Mouse (Mus musculus): Measurements from ENCODE around the gene Trio.

Gene Trio

GRCm38 (mm10) chr15:28037651-28038050 is 12.0 kb upstream of the Trio start:
- DNase-seq (ENCODE audit: low spot score), result no peak

GRCm38 (mm10) chr15:28035601-28036000 is 10.0 kb upstream of the Trio start:
- DNase-seq (ENCODE audit: low spot score), result no peak

DNA sequence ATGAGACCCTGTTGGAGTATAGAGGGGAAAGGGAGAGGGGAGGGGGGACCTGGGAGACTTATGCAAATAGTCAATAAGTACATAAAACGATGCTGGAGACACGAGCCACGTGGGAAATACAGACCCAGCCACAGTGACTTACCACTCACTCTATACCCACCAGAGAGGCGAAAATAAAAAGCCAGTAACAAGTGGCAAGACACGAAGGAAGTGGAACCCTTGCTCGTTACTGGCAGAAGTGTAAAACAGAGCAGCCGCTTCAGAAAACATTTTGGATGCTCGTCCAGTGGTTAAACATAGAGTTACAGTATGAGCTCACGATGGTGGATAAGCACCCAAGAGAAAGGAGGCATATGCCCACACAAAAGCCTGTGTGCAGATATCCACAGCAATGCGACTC is 9.0 kb upstream of the Trio start:
- DNase-seq (ENCODE audit: low spot score), result no peak

DNA sequence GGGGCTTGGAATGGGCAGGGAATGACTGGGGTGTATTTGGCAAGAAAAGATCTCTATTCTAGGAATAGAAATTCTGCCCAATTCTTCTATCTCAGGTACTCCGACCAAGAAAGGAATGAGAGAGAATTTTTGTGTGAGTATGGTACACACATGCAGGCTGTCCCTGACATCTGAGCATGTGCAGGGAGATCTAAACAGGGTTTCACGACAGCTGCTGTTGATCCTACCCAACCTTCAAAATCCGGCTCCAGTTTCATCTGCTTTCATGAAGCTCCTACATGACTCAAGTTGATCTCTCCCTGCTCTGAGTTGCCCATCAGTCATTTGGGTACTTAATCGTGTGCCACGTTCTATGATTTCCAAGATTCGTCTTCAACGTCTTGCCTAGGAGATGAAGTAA is 3.7 kb upstream of the Trio start:
- no peak for DNase-seq (ENCODE audit: low spot score)

DNA sequence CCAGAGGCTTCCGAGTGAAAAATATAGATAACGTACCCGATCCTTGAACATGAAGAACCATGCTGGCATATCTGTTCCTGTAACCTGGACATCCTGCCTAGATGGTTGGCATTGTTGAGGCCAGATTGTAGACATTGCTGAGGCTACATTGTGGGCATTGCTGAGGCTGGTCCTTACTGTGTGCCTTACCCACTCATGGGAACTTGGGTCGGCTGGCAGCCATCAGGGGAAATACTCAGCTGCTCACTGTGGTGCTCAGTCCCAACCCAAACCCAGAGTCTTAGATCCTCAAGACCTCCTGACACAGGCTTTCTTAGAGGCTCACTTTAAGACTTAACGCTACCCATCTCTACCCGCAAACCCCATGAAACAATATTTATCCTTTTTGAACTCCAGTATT is 2.9 kb upstream of the Trio start:
- DNase-seq (ENCODE audit: low spot score), result no peak

- DNase-seq (ENCODE audit: low spot score), result no peak
Observed at GRCm38 (mm10) chr15:28026167-28026481, 476 bp upstream of the Trio start.

GRCm38 (mm10) chr15:28024965-28025338 is 696 bp downstream of the Trio start:
- peak; percentile 10 for DNase-seq (ENCODE audit: low spot score)

DNA sequence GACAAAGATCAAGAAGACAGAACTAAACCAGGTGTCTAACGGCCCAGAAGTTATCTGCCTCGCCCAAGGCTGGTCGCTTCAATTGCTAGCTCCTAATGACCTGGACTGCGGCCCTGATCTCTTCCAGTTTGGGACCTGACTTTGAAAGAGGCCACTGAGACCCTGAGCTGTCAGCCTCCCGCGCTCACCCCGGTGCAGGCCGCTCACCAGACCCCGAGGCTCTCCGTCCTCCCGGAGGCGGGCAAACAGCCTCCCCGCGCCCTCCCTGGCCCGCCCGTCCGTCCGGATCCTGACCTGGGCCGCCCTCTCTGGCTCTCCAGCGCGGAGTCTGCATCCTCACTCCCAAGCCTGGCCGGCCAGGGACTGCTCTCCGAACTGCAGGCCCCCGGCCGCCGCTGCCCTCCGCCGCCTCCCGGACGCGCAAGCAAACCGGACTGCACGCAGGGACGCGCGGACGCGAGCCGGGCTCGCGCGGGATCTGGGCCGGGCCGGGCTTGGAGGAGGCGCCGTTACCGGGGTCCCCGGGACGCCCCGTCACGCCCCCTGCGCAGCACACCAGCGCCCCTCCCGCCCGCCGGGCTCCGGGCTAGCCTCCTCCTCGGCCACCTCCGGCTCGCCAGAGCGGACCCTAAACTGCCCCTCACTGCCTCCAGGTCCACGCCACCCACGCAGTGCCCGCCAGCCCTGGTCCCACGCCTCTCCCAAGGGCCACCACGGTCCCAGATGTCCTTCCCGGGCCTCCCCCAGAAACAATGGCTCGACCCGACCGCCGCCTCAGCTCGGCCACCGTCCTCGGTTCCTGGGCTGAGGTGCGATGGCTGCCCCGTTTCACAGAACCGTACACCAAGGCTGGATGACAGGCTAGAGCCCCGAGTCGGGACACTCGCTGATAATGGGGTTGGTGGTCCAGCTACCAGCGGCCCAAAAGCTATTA is 1.4 kb downstream of the Trio start:
- peak; percentile 64 for DNase-seq (ENCODE audit: low spot score)

GRCm38 (mm10) chr15:28021591-28022209 is 3.9 kb downstream of the Trio start:
- no peak for DNase-seq (ENCODE audit: low spot score)

DNA sequence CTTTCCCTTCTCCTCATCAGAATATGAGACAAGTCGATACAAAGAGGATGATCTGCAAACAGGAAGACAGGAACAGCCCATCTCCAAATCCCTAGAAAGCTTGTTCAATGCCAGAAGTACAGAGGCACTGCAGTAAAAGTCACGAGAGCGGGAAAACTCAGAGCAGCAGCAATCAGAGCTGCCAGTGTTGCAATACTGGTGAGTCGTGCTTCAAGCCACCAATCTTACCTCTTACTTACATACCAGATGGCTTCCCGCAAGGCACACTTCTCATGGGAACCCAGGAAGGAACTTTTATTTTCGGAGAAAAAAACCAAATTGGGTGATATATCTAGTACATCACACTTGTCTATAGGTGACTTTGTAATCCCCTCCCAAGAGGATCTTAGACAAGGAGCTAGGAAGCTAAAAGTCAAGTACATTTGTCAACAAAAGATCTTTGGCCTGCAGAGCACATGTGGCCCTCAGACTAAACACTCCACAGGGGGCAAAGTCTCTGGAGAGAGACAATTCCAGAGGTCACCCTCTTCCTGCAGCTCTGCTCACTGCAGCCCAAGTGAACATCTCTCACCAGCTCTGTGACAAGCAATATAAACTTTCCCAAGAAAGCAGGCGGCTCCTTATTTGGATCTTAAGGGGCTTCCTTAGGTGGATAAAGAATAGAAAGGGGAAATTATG is 6.1 kb downstream of the Trio start:
- no peak for DNase-seq (ENCODE audit: low spot score)

GRCm38 (mm10) chr15:28007516-28007915 is 18.1 kb downstream of the Trio start:
- no peak for DNase-seq (ENCODE audit: low spot score)

DNA sequence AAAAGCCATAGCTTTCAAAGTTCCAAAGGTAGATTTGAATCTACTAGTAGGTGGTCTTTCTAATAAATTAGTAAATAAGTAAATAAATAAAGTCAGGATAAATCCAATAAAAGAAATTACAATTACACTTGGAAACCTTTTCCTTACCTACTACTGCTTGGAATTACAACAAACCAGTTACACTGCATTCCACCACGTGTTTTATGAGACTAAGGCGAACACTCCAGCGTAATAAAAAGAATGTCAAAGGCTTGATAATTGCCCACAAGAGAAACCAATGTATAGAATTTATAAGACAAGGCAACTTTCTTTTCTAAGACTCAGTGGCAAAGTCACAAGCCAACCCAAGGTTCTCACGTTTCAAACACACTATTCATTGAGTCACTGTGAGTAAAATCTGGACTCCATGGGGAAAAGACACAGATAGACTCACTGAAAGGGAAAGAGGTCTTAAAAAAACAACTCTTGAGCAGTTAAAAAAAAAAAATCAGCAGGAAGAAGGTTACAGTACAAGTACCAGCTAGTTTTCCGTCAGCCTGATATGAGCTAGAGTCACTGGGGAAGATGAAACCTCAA is 21.4 kb downstream of the Trio start:
- no peak for DNase-seq (ENCODE audit: low spot score)

DNA sequence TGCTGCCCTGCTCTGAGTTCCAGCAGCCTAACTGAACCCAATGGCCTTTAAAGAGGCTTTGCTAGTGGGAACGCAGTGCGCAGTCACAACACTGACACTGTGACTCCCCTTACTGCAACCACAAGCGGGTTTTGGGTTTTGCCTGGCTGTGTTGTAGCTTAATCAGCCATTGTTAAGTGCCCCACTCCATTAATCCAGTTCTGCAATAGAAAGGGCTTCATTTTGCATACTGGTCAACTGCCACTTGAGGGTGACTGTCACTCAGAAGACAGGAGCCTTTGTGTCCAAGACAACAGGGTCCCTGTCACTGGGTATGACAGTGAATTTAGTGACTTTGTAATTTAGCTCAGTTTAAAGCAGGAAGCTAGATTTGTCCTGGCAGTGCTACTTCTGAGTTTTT is 23.1 kb downstream of the Trio start:
- DNase-seq (ENCODE audit: low spot score), result no peak

GRCm38 (mm10) chr15:28001299-28001698 is 24.3 kb downstream of the Trio start:
- no peak for DNase-seq (ENCODE audit: low spot score)

- no peak for DNase-seq (ENCODE audit: low spot score)
Observed at GRCm38 (mm10) chr15:27998621-27999359, 26.9 kb downstream of the Trio start.

DNA sequence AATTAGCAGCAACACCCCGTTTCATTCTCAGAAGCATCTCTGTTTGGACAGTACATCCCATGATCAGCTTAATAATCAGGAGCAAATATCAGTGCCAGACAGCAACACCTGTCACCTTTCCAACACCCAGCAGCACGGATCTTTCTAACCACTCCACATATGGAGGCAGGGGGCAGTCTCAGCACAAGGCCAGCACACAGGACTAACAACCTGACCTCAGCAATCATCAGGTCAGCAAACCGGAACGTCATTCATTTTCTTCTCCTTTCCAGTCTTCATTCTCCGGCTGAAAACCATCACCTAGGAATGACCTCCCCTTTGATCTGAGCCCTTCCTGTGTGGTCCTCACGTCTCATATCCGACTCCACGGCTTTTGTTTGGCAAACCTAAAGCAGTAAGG is 27.7 kb downstream of the Trio start:
- no peak for DNase-seq (ENCODE audit: low spot score)

- no peak for DNase-seq (ENCODE audit: low spot score)
Observed at GRCm38 (mm10) chr15:27997391-27997841, 28.2 kb downstream of the Trio start.

DNA sequence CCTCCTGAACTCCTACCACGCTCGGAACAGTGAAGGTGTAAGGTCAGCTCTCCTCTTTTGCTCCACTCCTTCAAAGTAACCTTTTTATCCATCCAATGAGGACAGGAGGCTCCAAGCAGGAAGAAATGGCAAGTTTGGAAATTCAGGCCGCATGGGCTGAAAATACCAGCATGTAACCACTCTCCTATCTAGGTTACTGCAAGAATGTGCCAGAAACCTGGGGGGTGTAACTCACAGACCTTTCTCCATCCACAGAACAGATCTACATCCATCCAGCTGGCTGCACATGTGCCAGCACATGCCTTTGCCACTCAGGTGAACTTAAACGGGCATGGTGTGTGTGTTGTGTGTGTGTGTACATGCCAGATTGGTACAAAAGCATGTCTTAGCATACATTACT is 28.9 kb downstream of the Trio start:
- DNase-seq (ENCODE audit: low spot score), result no peak

DNA sequence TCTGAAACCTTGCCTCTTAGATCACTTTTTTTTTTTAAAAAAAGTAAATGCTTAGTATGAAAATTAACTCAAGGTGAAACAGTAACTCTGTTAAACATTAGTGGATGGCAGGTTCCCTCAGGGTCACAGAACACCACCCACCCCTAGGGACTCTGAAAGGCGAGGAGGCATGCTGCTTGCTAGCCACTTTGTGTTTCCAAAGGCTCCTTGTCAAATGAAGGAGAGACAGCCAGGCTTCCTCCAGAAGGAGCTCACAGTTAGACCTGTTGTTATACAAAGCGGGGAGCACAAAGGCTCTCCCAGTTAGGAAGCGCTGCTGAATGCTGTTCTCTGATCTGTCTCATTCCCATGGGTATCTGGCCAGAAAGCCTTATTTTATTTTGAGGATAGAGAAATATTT is 30.2 kb downstream of the Trio start:
- DNase-seq (ENCODE audit: low spot score), result no peak

DNA sequence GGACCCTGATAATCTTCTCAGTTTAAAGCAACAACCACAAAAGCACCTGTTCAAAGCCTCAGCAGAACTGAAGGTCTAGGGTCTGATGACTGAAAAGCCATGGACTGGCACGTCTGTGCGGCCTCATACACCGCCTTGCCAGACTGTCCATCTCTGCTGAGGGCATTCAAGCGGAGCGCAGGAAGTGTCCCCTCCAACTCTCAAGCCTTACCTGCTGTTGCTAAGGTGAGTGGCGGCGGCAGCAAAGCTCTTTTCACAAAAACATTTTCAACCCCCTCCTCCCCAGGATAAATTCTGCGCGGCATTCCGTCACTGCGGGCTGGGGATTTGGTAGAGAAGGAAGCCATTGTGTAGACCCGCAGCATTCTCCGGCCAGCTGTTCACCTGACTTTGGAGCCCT is 30.8 kb downstream of the Trio start:
- DNase-seq (ENCODE audit: low spot score), result no peak

DNA sequence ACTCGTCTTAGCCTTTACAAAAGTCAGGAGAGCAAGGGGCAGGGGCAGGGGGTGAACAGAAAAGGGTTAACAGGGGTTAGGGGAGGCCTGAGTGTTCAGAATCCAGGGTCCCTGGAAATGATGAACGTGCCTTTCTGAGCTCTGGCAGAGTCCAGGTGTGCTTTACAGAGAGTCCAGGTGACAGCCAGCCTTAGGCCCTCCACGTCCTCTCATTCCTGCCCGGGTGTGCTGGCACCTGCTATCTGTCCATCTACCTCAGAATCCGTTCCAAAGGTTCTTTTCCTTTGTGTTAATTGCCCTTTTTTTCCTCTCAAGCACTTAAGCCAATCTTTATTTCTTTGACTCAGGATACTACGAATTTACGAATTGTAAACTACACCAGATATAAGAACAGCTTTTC is 32.1 kb downstream of the Trio start:
- no peak for DNase-seq (ENCODE audit: low spot score)

DNA sequence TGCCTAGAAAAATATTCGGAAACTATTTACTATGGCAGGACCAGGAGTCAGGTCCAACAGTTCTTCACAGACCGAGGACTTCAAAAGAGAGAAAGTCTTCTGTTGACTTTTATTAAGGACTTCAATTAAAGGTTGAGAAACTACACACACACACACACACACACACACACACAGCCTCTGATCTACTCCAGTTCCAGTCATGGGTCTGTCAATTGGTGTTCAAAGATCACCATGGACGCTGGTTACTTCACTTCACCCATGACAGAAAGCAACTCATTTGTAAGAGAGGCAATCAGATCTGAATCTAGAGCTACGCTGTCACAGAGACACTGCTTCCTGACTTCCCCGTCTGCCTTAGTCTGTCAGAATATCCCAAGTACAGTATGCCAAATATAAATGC is 33.1 kb downstream of the Trio start:
- DNase-seq (ENCODE audit: low spot score), result no peak

Data from ovary, adult 18-20 months (tissue).